Mouse (Mus musculus) layer of hippocampus, adult 18-20 months (tissue): Measurements from ENCODE around the gene Tmem151b. TPM values are rescaled to one million over a fixed set of nuclear protein-coding genes. Genes with fewer than 3 reads are reported as not detected.

ENCODE experiments used
- DNase-seq, 2 experiments: peaks; one replicate each; pipeline ENCODE4 v3.0.0; 2022; ENCODE audit warnings: low spot score in 2 of 2
- long read RNA-seq: library from polyadenylated mRNA; stranded (forward); transcript quantifications from one replicate; pipeline ENCODE4 v2.0.0, GENCODE M21; 2021
- total RNA-seq, 2 experiments: library from RNA; stranded (reverse); gene quantifications; 2 replicates each; pipeline ENCODE4 v1.2.3; 2021

Gene Tmem151b
- 100 to 1,000 TPM; 112 to 119 TPM for total RNA-seq
- long read RNA-seq, full-length matches to known transcripts = 11 of 32 reads
- long read RNA-seq, partial matches to known transcripts = 2 of 32 reads
- long read RNA-seq, other reads (novel, unspliced or antisense) = 19 of 32 reads

DNA sequence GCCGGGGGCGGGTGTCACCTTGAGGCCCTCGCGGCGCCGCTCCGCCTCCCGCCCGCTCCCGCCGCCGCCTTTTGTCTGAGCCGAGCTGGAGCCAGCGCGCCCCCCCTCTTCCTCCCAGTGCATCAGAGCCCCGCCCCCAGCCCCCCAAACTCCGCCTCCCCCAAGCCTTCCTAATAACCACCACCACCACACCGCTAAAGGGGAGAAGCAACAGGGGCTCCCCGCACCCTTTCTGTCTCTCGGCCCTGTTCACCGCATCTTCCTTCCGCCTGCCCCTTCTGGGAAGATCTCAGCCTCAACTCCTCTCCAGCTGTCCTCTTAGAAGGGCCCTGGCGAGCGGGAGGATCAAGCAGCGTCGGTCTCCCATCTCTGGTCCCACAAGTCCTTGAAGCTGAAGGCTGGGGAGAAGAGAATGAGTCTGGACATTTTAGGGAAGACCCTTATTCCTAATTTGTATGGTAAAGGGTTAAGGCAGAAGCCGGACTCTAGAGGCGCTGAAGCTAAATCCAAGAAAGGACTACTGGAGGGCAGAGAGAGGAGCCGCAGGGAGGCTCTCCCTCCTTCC is at the start of gene Tmem151b:
Gene Tmem151b (minus strand): TSS at position 61 of the 565 bp plus-strand sequence.
- peak in 1 of 2 experiments; percentile 75 for DNase-seq

DNA sequence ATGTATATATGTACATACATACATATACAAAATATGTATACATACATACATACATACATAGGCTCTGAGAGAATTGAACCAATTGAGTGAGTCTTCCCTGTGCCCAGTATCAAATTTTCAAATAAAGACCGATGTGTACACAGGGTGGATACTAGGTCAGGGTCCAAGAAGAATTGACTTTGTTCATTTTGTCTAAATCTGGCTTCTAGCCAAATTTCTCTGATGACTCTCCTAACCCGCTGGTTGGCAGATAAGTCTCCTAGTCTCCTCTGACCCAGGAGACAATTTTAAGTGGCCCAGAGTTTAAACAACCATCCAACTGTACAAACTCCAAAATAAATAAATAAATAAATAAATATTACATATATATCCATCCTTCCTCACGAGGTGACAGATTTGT is 49.4 kb upstream of the Tmem151b start:
- no peak for DNase-seq

DNA sequence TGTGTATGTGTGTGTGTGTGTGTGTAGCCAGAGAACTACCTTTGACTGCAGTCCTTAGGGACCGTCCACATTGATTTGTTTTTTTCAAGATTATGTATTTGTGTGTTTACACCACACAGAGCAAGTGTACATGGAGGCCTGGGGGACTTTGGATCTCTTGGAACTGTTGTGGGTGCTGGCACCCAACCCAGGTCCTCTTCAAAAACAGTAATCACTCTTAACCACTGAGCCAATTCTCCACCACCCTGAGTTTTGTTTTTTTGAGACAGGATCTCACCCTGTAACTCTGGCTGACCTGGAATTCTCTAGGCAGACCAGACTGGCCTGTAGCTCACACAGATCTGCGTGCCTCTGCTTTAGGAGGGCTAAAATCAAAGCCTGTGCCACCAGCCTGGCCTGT is 48.9 kb upstream of the Tmem151b start:
- no peak for DNase-seq

DNA sequence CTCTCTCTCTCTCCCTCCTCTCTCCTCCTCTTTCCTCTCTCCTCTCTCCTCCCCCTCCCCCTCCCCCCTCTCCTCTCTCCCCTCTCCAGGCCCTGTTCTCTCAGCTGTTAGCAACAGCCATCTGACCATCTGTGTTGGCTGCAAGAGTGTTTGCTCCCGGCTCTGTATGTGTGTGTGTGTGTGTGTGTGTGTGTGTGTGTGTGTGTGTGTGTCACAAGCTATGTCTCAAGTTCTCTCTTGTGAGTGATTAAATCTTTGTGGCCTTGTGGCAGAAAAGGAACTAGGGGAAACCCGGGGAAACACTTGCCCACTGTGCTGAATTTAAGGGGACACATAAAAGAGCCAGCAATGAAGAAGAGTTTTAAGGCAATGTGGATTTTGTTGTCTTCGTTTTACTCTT is 48.3 kb upstream of the Tmem151b start:
- no peak for DNase-seq

DNA sequence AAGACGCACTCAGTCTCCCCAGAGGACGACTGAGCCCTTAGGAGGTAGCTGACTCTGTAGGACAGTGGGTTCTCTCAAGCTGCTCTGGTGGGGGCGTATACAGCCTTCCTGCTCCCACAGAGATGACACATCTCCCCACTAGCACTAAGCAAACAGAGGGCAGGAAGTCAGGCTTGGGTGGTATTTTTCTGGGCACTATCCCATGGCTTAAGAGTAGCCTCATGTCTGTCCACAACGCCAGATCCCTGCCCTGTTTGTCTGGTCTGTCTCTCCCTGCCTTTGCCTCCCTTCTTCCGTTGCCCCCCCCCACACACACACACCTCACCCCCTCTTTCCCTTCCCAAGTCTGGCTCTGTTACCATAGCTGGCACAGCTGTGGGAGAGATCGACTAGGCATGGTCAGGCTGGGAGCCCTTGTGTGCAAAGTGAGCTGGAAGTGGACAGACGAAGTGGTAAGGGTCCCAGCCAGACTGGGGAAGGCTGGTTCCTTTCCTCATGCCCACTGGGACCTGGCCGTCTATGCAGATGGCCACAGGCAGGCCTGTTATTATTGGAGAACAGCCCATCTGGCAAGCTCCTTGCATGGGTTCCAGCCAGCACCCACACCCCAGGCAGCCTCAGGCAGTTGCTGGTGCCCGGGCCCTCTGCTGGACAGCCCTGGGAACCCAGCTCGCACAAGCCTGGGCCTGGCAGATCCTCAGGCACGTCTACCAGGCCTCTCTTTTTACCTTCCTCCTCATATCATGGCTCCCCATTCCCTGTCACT is 47.3 kb upstream of the Tmem151b start:
- peak; percentile 41 to 65 for DNase-seq

DNA sequence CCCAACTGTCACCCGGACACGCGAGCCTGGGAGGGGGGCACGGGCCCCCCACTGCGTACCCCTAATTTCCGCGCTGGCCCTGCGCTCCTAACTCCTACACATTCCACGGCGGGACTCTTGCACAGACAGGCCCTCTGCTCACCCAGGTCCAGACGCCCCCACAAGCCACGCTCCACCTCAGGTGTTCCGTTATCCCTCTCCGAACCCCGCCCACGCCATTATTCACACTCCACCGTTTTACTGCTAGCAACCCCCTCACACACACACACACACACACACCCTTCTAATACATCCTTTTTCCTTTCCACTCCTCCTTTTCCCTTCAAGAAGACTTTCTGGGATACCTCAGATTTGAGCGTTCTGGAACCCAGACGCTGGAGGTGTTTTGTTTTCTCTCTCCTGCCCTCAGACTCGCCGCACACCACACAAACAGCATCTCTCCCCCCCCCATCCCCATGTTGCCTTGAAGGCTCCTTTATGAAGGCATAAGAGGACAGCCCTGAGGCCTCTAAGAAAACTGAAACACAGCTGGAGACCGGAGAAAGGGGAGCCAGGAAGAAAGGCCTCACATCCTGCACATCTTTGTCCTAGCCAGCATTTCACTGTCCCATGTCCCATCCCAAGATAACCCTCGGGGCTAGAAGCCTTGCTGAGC is 46.4 kb upstream of the Tmem151b start:
- no peak for DNase-seq

DNA sequence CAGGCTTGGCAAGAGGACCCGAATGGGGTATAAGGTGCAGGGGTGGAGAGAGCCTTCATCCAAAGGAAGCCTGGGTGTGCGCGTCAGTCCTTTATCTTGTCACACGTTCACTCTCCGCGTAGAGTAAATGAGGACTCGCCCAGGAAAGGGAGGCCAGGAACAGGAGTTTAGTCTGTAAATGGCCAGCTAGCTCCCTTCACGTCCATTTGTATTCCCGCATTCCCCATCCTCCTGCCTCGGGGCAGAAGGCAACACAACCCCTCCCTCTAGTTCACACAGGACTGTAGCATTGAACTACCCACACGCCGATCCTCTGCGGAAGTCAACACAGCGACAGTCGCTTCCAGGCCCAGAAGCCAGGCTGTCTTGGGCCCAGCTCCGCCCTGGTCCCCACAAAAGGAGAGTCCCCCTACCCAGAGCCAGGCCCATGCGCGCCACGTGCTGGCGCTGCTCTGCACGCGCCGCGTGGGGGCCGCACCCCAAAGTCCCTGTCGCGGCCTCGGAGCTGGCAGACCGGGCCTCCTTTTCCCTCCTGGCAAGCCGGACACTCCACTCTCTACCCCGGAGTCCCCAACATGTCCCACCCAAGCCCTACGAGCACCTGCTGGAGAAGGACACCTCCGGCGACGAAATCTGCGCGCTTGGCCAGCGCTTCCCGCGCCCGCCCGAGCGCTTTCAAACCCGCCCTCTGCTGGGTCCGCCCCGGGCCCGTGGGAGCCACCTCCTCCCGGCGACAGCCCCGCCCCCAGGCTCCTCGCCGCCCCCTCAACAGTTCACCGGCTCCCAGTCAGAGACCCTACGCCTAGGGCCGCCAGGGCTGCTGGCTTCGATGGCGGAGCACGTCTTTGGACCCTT is 45.6 kb upstream of the Tmem151b start:
- DNase-seq = peak in 1 of 2 experiments; percentile 49

DNA sequence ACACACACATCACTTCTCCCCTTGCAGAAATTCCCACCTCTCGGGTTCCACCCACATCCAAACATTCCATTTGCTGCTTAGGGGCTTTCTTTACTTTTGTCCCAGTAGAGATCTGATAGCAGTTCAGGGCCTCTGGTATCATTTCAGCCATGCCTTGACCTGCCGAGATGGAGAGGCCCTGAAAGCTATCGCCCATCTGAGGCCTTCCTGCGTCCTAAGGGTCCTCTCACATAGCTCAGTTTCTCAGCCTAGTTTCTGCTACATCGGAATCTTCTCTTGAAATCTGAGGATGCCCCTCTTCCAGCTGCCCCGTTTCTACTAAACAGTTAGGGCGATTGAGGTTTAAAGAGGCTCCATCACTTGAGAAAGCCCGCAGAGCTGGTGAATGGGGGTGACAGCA is 44.7 kb upstream of the Tmem151b start:
- no peak for DNase-seq

DNA sequence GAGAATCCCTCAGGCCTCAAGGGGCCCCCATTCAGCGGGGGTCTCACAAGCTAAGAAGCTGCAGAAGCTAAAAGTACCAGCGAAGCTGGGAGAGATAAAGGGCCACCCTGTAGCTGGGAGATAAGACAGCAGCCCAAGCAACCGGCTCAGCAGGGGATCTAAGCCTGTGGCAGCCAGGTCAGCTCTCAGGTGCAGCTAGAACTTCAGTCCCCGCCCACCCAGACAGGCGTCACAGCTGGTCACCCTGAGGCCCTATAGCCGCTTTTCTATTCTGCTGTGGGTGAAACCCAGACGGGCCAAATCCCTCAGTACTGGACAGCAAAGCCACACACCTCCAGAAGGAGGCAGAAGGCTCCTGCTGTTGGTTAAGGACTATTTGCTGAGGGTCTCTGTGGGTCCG is 44.0 kb upstream of the Tmem151b start:
- DNase-seq = no peak

DNA sequence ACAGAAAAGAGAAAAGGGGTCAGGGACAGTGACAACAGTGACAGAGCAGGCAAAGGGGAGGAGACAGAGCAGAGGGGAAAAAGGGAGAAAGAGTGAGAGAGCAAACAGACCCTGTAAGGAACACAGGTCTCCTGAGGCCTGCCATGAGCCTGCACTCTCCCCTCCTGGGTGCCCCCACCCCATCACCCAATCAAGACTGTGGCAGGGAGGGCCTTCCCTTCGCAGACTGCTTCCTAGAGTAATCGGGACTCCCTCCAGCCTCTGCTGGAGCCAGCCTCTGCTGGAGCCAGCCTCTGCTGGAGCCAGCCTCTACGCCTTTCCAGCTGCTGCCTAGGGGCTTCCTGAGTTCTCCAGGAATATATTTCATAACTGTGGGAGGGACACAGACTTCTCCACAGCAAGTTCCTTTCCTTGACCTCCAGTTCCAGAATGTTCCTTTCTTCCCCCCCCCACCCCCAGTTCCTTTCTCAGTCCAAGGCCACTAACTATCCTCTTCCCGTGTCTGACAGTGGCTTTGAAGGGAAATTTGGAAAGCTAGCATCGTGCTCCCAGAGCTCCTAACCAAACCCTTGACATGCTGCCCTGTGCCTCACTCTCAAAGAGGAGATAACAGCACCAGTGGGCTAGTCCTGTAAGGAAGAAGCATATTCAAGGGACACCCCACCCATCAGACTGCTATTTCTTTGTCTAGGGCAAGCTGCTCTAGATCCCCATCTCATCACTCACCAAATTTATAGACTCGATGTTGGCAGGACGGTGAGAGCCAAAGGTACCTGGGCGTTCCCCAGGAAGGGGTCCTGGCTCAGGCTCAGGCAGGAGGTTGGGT is 43.3 kb upstream of the Tmem151b start:
- no peak for DNase-seq

DNA sequence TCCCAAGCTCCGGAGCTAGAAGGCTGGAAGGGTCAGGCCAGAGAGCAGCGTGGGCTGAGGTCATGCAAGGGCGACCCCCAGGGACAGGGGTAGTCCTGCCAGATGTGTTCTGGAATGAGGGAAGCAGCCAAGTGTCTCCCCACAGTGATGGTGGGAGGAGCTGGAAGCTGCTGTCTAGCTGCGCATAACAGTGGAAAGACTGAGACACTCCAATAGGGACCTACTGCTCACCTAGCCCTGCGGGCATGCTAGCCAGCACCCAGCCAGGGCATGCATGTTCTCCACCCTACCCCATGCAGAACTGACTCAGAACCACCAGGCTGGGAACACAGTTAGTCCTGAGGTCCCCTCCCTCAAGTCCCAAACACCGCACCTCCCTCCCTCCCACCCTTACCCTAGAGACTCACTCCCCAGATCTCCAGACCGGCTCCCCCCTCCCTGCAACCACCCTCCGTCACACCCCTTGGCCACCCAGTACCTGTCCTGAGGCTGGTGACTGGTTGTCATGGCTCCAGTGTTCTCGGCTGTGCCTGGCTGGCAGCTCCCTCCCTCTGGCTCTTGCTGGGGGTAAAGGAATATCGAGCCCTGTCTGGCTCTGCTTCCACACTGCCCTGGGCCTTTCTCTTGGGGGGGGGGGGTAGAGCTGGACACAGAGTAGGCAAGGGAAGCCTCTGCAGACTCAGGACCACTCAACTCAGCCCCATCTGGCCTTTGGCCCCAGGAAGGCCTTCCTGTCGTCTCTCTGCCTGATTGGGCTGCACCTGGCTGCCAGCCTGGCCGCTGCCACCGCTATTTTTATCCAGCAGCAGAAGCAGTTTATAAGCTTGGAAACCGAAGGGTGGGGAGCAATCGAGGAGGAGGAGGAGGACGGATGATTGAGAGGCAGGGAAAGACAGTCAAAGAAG is 42.5 kb upstream of the Tmem151b start:
- DNase-seq = no peak

DNA sequence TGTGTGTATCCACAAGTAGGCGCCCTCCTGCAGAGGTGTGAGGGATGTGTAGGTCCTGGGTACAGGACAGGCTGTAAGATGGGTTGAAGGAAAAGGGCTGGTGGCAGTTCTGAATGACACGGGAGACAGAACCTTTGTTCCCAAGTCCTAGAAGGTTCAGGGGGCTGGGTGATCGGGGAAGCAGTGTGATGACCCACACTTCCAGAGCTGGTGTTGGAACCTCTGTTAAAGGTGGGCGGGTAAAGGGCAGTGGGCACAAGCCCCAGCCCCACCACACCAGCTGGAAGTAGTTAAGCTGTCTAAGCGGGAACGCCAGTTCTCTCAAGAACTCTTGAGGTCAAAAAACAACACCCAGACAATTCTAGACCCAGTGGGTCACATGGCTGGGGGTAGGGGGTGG is 40.9 kb upstream of the Tmem151b start:
- DNase-seq = no peak

DNA sequence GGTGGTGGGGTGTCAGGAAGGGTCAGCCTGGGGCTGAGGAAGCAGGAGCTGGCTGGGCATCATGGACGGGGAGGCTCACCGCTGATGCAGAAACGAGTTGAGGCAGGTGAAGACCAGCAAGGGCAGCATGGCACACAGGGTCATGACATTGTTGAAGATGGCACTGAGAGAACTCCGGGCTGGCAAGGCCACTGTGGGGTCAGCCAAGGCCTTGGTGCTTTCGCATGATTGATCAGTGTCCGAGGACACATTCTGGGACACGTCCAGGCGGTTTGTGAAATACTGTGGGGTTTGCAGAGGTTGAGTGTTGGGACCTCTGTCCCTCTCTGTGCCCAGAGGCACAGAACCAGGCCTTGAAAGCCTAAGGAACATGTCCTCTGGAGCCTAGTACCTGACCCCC is 40.4 kb upstream of the Tmem151b start:
- no peak for DNase-seq

DNA sequence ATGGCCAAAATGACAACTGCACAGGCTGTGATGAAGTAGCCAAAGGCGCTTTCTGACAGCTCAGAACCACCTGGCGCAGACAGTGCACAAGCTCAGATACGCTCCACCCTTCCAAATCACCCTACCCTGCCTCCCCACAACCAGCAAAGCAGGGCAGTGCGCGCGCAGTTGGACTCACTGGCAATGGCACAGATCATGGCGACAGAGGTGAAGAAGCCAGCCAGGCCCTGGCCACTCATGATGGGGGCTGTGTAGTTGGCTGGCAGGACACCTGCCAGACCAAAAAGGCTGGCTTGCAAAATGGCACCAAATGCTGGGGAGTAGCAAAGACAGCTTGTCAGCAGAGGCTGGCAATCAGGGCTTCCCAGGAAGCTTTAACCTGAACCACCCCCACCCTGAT is 39.8 kb upstream of the Tmem151b start:
- DNase-seq = no peak

DNA sequence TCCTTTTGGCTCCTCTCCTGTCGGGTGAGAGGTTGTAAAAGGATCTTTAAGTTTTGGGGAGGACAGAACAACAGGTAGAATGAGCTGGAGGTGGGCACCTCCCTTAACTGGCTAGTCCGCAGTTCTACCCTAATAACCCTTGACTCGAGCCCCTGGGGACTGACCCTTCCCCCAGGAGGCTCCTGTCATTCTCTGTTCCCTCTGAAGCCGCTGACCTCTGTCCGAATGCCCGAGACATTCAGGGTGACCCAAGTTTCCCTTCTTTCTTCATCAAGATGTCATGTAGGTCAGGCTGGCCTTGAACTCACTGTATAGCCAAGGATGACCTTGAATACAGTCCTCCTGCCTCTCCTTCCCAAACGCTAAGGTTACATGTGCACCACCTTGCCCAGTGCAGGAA is 38.9 kb upstream of the Tmem151b start:
- no peak for DNase-seq

DNA sequence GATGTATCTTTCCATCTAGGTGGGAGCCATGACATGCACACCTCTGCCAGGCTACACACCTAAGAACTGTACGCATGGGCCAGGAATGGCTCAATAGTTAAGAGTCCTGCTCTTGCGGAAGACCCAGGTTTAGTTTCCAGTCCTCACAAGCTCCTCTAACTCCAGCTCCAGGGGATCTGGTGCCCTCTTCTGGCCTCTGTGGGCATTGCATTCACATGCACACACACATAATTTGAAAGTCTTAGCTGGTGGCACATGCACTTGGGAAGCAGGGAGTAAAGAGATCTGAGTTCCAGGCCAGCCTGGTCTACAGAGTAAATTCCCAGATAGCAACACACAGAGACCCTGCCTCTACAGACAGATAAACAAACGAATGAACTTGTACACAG is 37.0 kb upstream of the Tmem151b start:
- no peak for DNase-seq

DNA sequence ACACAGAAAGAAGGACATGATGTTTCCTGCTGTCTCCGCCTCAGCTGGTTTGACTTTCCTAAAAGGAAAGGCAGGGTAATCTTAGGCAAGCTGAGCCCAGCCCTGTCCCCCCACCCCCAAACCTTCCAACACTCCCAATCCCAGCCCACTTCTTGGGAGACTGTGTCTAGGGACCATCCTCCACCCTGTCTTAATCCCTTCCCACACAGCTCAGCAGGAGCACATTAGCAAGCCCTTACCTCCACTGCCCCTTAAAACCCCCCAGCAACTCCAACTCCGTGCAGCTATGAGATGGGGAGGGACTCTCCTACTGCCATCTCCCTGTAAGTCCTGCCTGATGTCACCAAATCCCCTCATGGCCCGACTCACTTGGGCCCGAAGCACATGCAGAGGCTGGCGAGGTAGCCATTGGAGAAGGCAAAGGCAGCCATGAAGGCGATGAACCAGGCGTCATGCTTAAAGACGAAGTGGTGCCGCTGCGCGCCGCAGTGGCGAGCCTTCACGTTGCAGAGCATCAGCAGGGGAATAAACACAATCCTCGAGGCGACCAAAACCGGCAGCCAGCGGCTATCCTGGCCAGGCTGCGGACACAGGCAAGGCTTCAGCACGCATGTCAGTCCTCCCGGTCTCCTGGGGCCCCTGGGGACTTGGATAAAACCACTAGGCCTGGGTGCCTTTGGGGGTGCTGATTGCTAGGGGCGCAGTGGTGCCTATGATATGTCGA is 36.4 kb upstream of the Tmem151b start:
- no peak for DNase-seq

DNA sequence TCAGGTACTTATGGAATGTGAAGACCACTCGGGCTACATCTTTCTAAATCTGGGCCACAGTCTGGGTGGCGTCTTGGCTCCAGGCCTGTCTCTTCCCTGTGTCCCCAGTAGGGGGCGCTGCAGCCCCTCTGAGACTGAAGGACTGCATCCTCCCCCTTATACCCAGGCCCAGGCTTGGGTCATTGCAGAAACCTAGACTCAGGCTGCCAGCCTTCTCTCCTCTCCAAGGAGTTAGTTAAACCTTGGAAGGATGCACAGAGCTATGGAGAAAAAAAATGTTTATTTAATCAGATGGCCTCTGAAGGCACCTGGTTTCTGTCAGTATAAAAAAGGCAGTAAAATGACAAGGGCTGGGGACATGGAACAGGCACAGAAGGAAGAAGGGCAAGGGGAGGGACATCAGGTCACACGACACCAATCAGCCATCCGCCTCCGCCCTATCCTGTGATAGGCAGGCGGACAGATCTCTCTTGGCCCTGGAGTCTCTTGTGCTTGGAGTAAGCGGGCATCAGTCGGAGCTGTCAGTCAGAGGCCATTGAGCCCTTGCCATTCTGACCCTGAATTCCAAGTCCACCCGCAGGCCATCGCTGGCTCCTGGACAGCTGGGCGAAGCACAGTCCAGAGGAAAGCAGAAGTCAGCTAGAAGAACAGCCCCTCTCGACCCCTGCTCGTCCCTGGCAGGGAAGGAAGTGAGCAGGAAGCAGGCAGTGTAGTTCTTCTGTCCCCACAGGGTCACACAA is 35.6 kb upstream of the Tmem151b start:
- peak in 1 of 2 experiments; percentile 79 for DNase-seq
